Mouse (Mus musculus): Measurements from ENCODE around the gene Qtrt1.

GRCm38 (mm10) chr9:21407951-21408350 lies 3.7 kb upstream of the Qtrt1 start:
- TF ChIP-seq GATA1 (IDR thresholded peaks at IDR 0.05; ENCODE audit: low read length) (no peak), TAL1 (IDR thresholded peaks at IDR 0.05; ENCODE audit: low read length) (no peak)

All from erythroblast, embryonic 14.5 days (primary cell).